Mouse (Mus musculus): ENCODE measurements around the gene Acin1. TPM values are rescaled to one million over a fixed set of nuclear protein-coding genes. Genes with fewer than 3 reads are reported as not detected.

The Acin1 gene
- polyA plus RNA-seq, 1 experiment: 378 TPM

DNA sequence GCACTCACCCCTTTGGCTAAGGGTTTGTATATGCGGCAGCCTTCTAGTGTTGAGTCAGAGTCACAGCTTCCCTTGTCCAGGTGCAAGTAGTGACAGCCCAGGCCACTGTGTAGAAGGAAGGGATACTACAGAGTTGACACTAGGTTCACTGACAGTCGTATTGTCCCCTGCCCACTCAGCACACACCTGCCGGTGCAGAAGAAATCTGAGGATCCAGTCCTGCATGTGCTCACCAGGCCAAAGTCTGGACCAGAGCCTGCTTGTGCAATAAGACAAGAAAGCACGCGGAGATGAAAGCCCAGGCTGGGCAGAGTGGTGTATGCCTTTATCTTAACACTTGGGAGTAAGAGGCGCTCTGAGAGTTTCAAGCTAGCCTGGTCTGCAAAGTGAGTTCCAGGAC lies 8.3 kb upstream of the Acin1 start:
- 41% methylated on average over 6 of the region's 6 CpGs for WGBS
- H3K4me1 ChIP-seq (ENCODE audit: control insufficient read depth, insufficient read depth, low read length): no peaks in the 10 kb centered on the region; the same call in 1 of the 2 replicates
- TF ChIP-seq POLR2A (IDR thresholded peaks at IDR 0.05; ENCODE audit: borderline replicate concordance, control insufficient read depth, low read depth, low read length) (no peak), CTCF (IDR thresholded peaks at IDR 0.05; ENCODE audit: control insufficient read depth, insufficient read depth, low read length) (no peak)
- H3K4me3 ChIP-seq (replicated peaks; ENCODE audit: control insufficient read depth, low read depth, low read length): no peak overlapping the region
- H3K27ac ChIP-seq (ENCODE audit: control insufficient read depth, insufficient read depth, low read depth, low read length, poor library complexity): no peak overlapping the region

DNA sequence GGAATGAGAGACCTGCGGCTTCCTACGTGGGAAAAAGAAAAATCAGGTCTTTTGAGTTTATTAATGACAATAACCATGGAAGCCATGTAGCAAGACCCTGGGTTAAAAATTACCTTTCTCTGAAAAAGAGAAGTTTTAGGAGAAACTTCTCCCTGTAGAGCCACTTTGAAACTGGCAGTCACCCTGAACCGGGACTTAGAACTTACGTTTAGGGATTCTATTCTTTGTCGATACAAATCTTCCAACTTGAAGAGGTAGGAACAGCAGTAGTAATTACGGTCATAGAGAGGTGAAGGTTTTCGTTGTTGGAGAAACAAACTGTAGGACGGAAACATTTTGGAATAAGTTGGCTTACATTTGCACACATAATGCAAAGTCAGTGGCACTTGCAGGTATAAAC lies 520 bp upstream of the Acin1 start:
- no peak for TF ChIP-seq CTCF (IDR thresholded peaks at IDR 0.05; ENCODE audit: control insufficient read depth, insufficient read depth, low read length)
- no peak for TF ChIP-seq POLR2A (IDR thresholded peaks at IDR 0.05; ENCODE audit: borderline replicate concordance, control insufficient read depth, low read depth, low read length)
- peak overlapping the region; percentile 97; the same call in 1 of the 2 replicates for H3K27ac ChIP-seq (ENCODE audit: control insufficient read depth, insufficient read depth, low read depth, low read length, poor library complexity)
- H3K4me1 ChIP-seq (ENCODE audit: control insufficient read depth, insufficient read depth, low read length): no peaks in the 10 kb centered on the region
- H3K4me3 ChIP-seq (replicated peaks; ENCODE audit: control insufficient read depth, low read depth, low read length): peak overlapping the region; percentile 86
- 2% methylated on average over 8 of the region's 8 CpGs for WGBS

DNA sequence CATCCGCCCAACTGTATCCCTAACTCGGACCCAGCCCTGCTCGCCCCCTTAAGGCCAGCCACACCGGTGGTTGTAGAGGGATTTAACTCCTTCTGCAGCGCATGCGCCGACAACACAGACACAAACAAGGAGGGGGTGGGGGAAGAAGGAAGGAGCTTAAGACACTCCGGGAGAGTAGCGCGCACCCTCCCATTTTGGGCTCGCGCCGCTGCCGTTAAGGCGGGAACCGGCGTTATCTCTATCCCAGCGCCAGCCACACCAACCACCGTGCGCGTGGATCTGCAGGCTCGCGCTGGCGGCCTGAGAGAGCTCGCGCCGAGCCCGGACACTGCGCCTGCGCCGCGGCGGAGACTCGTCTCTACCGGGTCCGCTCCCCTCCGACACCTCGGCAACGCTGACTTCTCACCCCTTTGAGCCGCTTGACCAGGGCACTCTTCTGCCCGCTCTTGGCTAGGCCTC lies 639 bp downstream of the Acin1 start, which contains the start of gene 1700123O20Rik:
Gene 1700123O20Rik, plus strand, starts transcription at position 154 of the 459 bp plus-strand sequence.
- Histone ChIP-seq H3K4me1 (ENCODE audit: control insufficient read depth, insufficient read depth, low read length) (no peaks in the 10 kb centered on the region), H3K4me3 (replicated peaks; ENCODE audit: control insufficient read depth, low read depth, low read length) (peak within 1 kb of the TSS; percentile 86), H3K27ac (ENCODE audit: control insufficient read depth, insufficient read depth, low read depth, low read length, poor library complexity) (peak within 1 kb of the TSS; percentile 97)
- TF ChIP-seq POLR2A (IDR thresholded peaks at IDR 0.05; ENCODE audit: borderline replicate concordance, control insufficient read depth, low read depth, low read length) (no peak; the same call in 1 of the 2 replicates), CTCF (IDR thresholded peaks at IDR 0.05; ENCODE audit: control insufficient read depth, insufficient read depth, low read length) (peak; percentile 25; the same call in 1 of the 2 replicates)
- WGBS: under 1% methylated on average over 41 of the region's 41 CpGs

DNA sequence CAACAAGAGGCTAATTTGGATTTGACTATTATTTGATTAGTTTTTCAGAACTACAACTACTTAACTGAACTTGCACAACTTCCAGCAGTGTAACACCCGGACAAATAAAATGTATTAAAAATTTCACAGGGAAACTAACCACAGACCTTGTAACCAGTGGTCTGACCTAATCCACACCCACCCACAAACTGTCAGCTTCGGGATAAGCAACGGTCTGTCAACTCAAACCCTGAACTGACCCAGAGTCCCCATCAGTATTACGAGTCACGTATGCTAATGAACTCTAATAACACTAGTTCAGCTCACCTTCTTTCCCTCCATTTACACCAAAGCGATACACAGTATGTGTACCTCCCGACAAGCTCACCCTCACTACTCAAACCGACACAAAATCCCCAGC lies 1.3 kb downstream of the Acin1 start:
- Histone ChIP-seq H3K4me3 (replicated peaks; ENCODE audit: control insufficient read depth, low read depth, low read length) (peak overlapping the region; percentile 86), H3K27ac (ENCODE audit: control insufficient read depth, insufficient read depth, low read depth, low read length, poor library complexity) (peak overlapping the region; percentile 97; the same call in 1 of the 2 replicates), H3K4me1 (ENCODE audit: control insufficient read depth, insufficient read depth, low read length) (no peaks in the 10 kb centered on the region)
- under 1% methylated on average over 8 of the region's 8 CpGs for WGBS
- no peak for TF ChIP-seq POLR2A (IDR thresholded peaks at IDR 0.05; ENCODE audit: borderline replicate concordance, control insufficient read depth, low read depth, low read length)
- TF ChIP-seq CTCF (IDR thresholded peaks at IDR 0.05; ENCODE audit: control insufficient read depth, insufficient read depth, low read length): no peak

DNA sequence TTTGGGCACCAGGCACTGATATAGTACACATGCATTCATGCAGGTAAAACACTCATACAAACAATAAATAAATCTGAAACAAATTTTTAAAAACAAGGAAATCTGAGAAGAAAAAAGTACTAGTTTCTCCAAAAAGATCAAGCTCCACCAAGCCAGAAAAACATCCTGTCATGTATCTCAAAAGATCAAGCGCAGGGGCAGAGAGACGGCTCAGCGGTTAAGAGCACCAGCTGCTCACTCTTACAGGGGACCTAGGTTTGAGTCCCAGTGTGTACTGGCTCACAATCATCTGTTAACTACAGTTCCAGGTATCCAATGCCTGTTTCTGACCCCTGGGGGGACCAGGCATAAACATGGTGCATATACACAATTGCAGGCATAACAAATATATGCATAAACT lies 4.3 kb downstream of the Acin1 start:
- Histone ChIP-seq H3K27ac (ENCODE audit: control insufficient read depth, insufficient read depth, low read depth, low read length, poor library complexity) (no peak overlapping the region), H3K4me1 (ENCODE audit: control insufficient read depth, insufficient read depth, low read length) (no peaks in the 10 kb centered on the region), H3K4me3 (replicated peaks; ENCODE audit: control insufficient read depth, low read depth, low read length) (no peak overlapping the region)
- 80% methylated on average over 3 of the region's 3 CpGs for WGBS
- no peak for TF ChIP-seq POLR2A (IDR thresholded peaks at IDR 0.05; ENCODE audit: borderline replicate concordance, control insufficient read depth, low read depth, low read length)
- TF ChIP-seq CTCF (IDR thresholded peaks at IDR 0.05; ENCODE audit: control insufficient read depth, insufficient read depth, low read length): no peak

GRCm38 (mm10) chr14:54678657-54679304 lies 8.0 kb downstream of the Acin1 start:
- no peak overlapping the region for H3K27ac ChIP-seq (ENCODE audit: control insufficient read depth, insufficient read depth, low read depth, low read length, poor library complexity)
- no peak overlapping the region for H3K4me3 ChIP-seq (replicated peaks; ENCODE audit: control insufficient read depth, low read depth, low read length)
- TF ChIP-seq CTCF (IDR thresholded peaks at IDR 0.05; ENCODE audit: control insufficient read depth, insufficient read depth, low read length) (no peak), POLR2A (IDR thresholded peaks at IDR 0.05; ENCODE audit: borderline replicate concordance, control insufficient read depth, low read depth, low read length) (no peak)
- WGBS: 92% methylated on average over 16 of the region's 16 CpGs
- H3K4me1 ChIP-seq (ENCODE audit: control insufficient read depth, insufficient read depth, low read length): no peaks in the 10 kb centered on the region

DNA sequence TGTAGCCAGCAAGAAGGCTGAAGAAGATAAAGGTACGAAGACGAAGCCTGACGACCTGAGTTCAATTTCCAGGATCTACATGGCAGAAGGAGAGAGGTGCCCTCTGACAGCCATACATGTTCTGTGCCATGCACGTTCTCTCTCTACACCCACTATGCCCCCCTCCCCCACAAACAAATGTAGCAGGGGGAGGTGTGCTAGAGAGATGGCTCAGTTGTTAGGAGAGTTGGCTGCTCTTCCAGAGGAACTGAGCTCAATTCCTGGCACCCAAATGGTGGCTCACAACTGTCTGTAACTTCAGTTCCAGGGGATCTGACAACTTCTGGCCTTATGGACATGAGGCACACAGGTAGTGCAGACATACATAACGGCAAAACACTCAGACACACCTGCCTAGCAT lies 10.4 kb downstream of the Acin1 start:
- 83% methylated on average over 5 of the region's 5 CpGs for WGBS
- TF ChIP-seq POLR2A (IDR thresholded peaks at IDR 0.05; ENCODE audit: borderline replicate concordance, control insufficient read depth, low read depth, low read length) (no peak), CTCF (IDR thresholded peaks at IDR 0.05; ENCODE audit: control insufficient read depth, insufficient read depth, low read length) (no peak)
- Histone ChIP-seq H3K4me3 (replicated peaks; ENCODE audit: control insufficient read depth, low read depth, low read length) (no peak overlapping the region), H3K4me1 (ENCODE audit: control insufficient read depth, insufficient read depth, low read length) (no peaks in the 10 kb centered on the region), H3K27ac (ENCODE audit: control insufficient read depth, insufficient read depth, low read depth, low read length, poor library complexity) (no peak overlapping the region)

- Histone ChIP-seq H3K4me1 (ENCODE audit: control insufficient read depth, insufficient read depth, low read length) (no peaks in the 10 kb centered on the region), H3K27ac (ENCODE audit: control insufficient read depth, insufficient read depth, low read depth, low read length, poor library complexity) (no peak overlapping the region), H3K4me3 (replicated peaks; ENCODE audit: control insufficient read depth, low read depth, low read length) (no peak overlapping the region)
- WGBS: 30% methylated on average over 2 of the region's 2 CpGs
- TF ChIP-seq POLR2A (IDR thresholded peaks at IDR 0.05; ENCODE audit: borderline replicate concordance, control insufficient read depth, low read depth, low read length) (no peak), CTCF (IDR thresholded peaks at IDR 0.05; ENCODE audit: control insufficient read depth, insufficient read depth, low read length) (no peak)
These were observed 12.4 kb downstream of the Acin1 start for GRCm38 (mm10) chr14:54674317-54674716.
